Mouse (Mus musculus) G1E (cell line): Measurements from ENCODE around the gene Cdhr3. TPM values are rescaled to one million over a fixed set of nuclear protein-coding genes. Genes with fewer than 3 reads are reported as not detected.
A peak's percentile ranks its signal among the peaks of the same experiment; 100 is the strongest.

Experiments used
- ATAC-seq: 2 replicates; pipeline ENCODE4 v1.8.0; 2016; ENCODE audit warnings: mild to moderate bottlenecking; ENCODE audit not compliant: insufficient number of reproducible peaks, poor library complexity, low FRiP score, severe bottlenecking; ENCODE audit errors: extremely low read depth
- DNase-seq: peaks from one replicate; pipeline ENCODE4 v3.0.0; 2012; ENCODE audit warnings: low spot score
- H3K27me3 ChIP-seq: 2 replicates; pipeline ENCODE4 v1.6.1; 2012; ENCODE audit warnings: mild to moderate bottlenecking, low read length, inconsistent platforms; ENCODE audit not compliant: insufficient read depth
- H3K36me3 ChIP-seq: replicated peaks from 2 replicates; pipeline ENCODE3; 2012; ENCODE audit warnings: mild to moderate bottlenecking, inconsistent platforms
- H3K4me1 ChIP-seq: 2 replicates; pipeline ENCODE4 v1.6.1; 2012; ENCODE audit warnings: low read depth, low read length, inconsistent platforms, mixed read lengths; ENCODE audit not compliant: insufficient read depth
- H3K4me3 ChIP-seq: 2 replicates; pipeline ENCODE4 v1.5.1; 2012; ENCODE audit warnings: low read depth, mild to moderate bottlenecking, inconsistent platforms, low read length, moderate library complexity, mixed read lengths
- H3K9me3 ChIP-seq: replicated peaks from 2 replicates; pipeline ENCODE4 v1.6.1; 2012; ENCODE audit warnings: inconsistent platforms
- CTCF ChIP-seq: IDR thresholded peaks from 2 replicates; pipeline ENCODE4 v1.5.1; 2012; ENCODE audit warnings: low read depth, low read length, inconsistent platforms, mixed read lengths
- GATA1 ChIP-seq: IDR thresholded peaks from 2 replicates; pipeline ENCODE4 v1.6.1; 2012; ENCODE audit warnings: borderline replicate concordance, low read length, inconsistent platforms, mixed read lengths
- GATA2 ChIP-seq: IDR thresholded peaks from 2 replicates; pipeline ENCODE4 v1.6.1; 2012; ENCODE audit warnings: low read depth, low read length, inconsistent platforms, borderline replicate concordance
- POLR2AphosphoS5 ChIP-seq: IDR thresholded peaks from 2 replicates; pipeline ENCODE4 v1.6.1; 2012; ENCODE audit warnings: low read depth, low read length, inconsistent platforms; ENCODE audit not compliant: insufficient replicate concordance
- TAL1 ChIP-seq: conservative IDR thresholded peaks from 2 replicates; pipeline ENCODE4 v1.6.1; 2012; ENCODE audit warnings: low read depth, low read length, inconsistent platforms, mixed read lengths
- polyA plus RNA-seq: library from polyadenylated mRNA; stranded (reverse); fragments of >175 nt; gene quantifications from 2 replicates; pipeline ENCODE4 v1.2.3, GENCODE M21; 2012
- total RNA-seq, 2 experiments: library from RNA; stranded (forward) in 1 of 2; stranded (reverse) in 1 of 2; fragments of 200-1000 nt in 1 of 2; fragments of >200 nt in 1 of 2; fragmentation: Nextera tagmentation in 1 of 2; gene quantifications; 2 replicates each; pipeline ENCODE4 v1.2.3; 2014 to 2017

The Cdhr3 gene
- total and polyA plus RNA-seq, 3 experiments = 0.22 TPM; not detected in 2

DNA sequence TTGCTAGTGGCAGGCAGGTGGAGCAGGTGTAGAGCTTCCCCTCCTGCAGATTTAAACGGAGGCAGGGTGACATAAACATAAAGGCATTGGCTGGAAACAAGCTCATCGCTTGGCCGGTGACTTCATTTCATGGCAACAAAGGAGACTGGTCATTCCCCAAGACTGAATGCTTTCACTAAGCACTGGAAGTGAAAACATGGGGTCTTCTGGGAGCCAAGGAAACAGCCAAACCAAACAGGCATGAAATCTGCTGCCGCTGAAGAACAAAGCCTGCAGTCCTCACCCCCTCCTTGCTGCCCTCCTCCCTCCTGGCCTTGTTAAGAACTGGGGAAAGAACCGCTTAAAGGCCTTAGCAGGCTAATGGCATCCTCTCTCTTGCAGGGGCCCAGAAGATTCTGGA is 6.5 kb downstream of the Cdhr3 start:
- Histone ChIP-seq H3K9me3 (no peaks in the 10 kb centered on the region), H3K4me3 (no peak overlapping the region), H3K4me1 (no peaks in the 10 kb centered on the region), H3K27me3 (peaks cover 14% of the 10 kb centered on the region; the same call in 1 of the 2 replicates), H3K36me3 (no peaks in the 10 kb centered on the region)
- TF ChIP-seq GATA1 = no peak
- no peak for TF ChIP-seq POLR2AphosphoS5
- TF ChIP-seq GATA2 = no peak
- TF ChIP-seq TAL1 = no peak
- TF ChIP-seq CTCF = no peak
- ATAC-seq = no peak
- no peak for DNase-seq

DNA sequence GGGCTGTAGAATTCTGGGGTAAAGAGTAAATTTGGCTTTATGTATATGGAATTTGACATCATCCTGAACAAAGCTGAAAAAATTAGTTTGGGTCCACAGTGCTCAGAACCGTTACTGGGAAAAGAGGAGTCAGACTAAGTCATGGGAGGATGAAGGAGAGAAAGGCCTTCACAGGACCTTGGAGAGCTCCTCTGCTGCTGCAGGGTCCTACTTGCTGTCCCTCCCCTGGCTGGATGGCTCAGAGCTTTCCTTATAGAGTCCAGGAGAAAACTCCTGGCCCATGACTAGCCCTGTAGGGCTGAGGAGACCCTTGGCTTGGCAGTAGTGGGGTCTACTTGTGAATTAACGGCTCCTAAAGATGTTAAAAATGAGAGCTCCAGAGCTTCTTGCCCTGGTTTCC is 8.0 kb downstream of the Cdhr3 start:
- peak; percentile 22 for DNase-seq
- H3K27me3 ChIP-seq = peaks cover 18% of the 10 kb centered on the region
- no peaks in the 10 kb centered on the region for H3K9me3 ChIP-seq
- H3K4me3 ChIP-seq = no peak overlapping the region
- no peaks in the 10 kb centered on the region for H3K4me1 ChIP-seq
- no peak for ATAC-seq
- H3K36me3 ChIP-seq = no peaks in the 10 kb centered on the region
- no peak for TF ChIP-seq GATA1

DNA sequence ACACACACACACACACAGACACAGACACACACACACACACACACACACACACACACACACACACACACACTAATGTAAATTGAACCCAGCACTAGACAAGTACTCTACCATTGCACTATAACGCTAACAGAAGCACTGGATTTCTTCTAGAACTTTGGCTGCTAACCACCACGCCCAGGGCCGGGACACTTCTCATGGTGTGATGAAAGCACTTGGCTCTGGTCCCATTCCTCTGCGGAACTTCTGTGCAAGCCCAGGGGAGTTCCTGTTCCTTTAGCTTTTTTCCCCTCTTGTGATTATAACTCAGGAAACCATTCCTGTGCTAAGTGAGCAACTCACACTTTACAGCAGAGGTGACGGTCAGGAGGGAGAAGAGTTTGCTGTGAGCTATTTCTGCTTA is 9.3 kb downstream of the Cdhr3 start:
- Histone ChIP-seq H3K4me3 (no peak overlapping the region), H3K27me3 (peaks cover 24% of the 10 kb centered on the region), H3K36me3 (no peaks in the 10 kb centered on the region), H3K9me3 (no peaks in the 10 kb centered on the region), H3K4me1 (no peaks in the 10 kb centered on the region)
- ATAC-seq (no peak), DNase-seq (no peak)
- TF ChIP-seq GATA1 = no peak

DNA sequence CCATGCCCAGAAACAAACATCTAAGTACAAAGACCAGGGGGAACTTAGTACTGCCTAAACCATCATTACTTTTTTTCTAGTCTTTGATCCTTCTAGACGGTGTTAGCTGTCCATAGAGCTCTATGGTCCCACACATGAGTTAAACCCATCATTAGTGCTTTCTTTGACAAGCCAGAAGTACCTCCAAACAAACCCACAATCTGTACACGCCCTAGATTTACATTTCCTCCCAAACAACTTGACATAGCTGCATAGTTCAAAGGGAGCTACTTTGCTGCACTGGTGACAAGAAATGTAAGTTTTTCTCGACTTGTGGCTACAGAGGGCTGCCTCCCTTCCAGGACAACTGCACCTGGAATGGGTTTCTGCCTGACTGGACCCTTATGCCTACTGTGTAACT is 16.4 kb downstream of the Cdhr3 start:
- peaks cover 34% of the 10 kb centered on the region for H3K27me3 ChIP-seq
- no peak for TF ChIP-seq CTCF
- no peak for TF ChIP-seq GATA1
- no peak for TF ChIP-seq POLR2AphosphoS5
- no peak for TF ChIP-seq TAL1
- TF ChIP-seq GATA2 = no peak
- H3K4me1 ChIP-seq = no peaks in the 10 kb centered on the region
- DNase-seq (no peak), ATAC-seq (no peak)
- H3K4me3 ChIP-seq = no peak overlapping the region
- no peaks in the 10 kb centered on the region for H3K9me3 ChIP-seq
- H3K36me3 ChIP-seq = no peaks in the 10 kb centered on the region

DNA sequence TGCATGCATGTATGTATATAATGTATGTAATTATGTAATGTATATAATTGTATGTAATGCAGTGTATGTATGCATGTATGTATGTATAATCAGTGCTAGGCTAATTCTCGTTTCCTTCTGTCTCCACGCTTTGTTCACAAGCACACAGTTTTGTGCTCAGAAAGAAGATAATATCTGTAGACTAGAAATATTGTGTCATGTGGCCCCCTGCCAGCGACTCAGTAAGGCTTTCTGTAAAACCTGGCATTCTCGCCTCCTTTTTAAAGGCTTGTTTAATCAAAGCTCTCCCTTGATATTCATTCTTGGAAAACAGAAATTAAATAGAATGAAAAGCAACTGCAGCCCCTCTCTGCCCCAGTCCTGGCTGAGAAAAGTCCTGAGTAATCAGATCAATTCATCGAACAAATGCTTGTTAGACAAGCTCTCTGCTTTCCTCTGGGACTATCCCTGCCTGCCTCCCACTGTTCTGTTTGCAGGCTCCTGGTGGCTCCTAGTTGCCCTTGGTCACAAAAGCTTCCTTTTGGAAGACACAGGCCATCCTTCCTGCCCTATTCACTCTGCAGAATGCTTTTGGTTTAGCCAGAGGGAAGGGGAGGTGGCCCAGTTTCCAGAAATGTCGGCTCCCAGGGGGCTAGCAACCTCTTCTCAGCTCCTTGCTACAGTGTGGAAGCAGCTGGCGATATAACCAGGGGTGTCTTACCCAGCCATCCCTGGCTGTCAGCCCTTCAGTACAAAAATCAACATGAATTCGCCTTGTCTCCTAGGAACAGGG is 20.6 kb downstream of the Cdhr3 start:
- Histone ChIP-seq H3K36me3 (no peaks in the 10 kb centered on the region), H3K9me3 (no peaks in the 10 kb centered on the region), H3K4me3 (no peak overlapping the region), H3K27me3 (peaks cover 26% of the 10 kb centered on the region), H3K4me1 (no peaks in the 10 kb centered on the region)
- ATAC-seq (no peak), DNase-seq (no peak)
- TF ChIP-seq GATA1 (no peak), CTCF (no peak), GATA2 (no peak), POLR2AphosphoS5 (no peak), TAL1 (no peak)

DNA sequence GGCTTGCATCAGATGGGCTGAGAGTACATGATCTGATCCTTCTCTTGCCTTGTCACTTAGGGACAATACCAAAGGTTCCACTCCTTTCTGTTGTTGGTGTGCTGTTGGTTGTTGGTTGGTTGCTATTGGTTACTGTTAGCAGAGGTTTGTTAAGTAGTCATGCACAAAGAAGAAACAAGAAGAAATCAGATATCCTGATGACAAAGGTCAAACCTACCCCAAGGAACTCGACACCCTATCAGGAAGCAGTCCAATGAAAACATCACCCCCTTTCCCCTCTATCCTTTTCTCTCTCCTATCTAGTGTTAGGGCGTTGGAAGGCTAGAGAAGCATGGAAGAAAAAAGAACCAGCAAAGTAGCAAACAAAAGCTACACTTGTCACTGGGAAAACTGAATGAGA is 23.7 kb downstream of the Cdhr3 start:
- Histone ChIP-seq H3K27me3 (peaks cover 20% of the 10 kb centered on the region), H3K4me1 (no peaks in the 10 kb centered on the region), H3K4me3 (no peak overlapping the region), H3K36me3 (no peaks in the 10 kb centered on the region), H3K9me3 (no peaks in the 10 kb centered on the region)
- no peak for TF ChIP-seq POLR2AphosphoS5
- no peak for TF ChIP-seq TAL1
- TF ChIP-seq CTCF = no peak
- TF ChIP-seq GATA2 = no peak
- no peak for TF ChIP-seq GATA1
- no peak for ATAC-seq
- DNase-seq = no peak

DNA sequence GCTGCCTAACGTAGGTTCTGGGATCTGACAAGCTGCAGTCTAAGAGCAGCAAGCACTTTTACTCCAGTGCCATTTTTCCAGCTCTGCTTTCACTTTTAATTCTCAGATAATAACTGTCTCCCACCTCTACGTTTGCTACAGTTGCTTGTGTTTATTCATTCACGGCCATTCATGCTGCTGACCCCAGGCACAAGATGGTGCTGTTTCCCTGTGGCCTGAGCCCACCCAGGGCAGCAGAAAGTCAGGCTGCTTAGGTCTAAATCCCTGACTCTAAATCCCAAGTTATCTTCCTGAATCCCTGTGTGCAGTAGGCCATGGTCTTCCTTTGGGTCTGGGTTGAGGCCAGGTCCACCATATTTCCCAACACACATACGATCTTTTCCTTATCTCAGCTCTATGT is 26.3 kb downstream of the Cdhr3 start:
- Histone ChIP-seq H3K9me3 (no peaks in the 10 kb centered on the region), H3K4me3 (no peak overlapping the region), H3K27me3 (peaks cover 19% of the 10 kb centered on the region), H3K36me3 (no peaks in the 10 kb centered on the region), H3K4me1 (peaks cover 4% of the 10 kb centered on the region; the same call in 1 of the 2 replicates)
- no peak for TF ChIP-seq TAL1
- no peak for TF ChIP-seq CTCF
- TF ChIP-seq GATA2 = no peak
- TF ChIP-seq GATA1 = no peak
- no peak for TF ChIP-seq POLR2AphosphoS5
- DNase-seq (no peak), ATAC-seq (no peak)
